Mouse (Mus musculus) neural tube, embryonic 14.5 days (tissue): ENCODE results near the gene Gdpd5. TPM values are rescaled to one million over a fixed set of nuclear protein-coding genes. Genes with fewer than 3 reads are reported as not detected.

Source experiments
- ATAC-seq: fragments of 200-750 bp; cut with Nextera tagmentation; 2 replicates; pipeline ENCODE4 v1.8.0; 2017; ENCODE audit warnings: low read depth, mild to moderate bottlenecking, moderate TSS enrichment, moderate library complexity
- H3K27ac ChIP-seq: fragments of 300-500 bp; sonication (generic); 2 replicates; pipeline ENCODE4 v1.5.1; 2014; ENCODE audit warnings: low read depth, mild to moderate bottlenecking, control low read depth, low read length, moderate library complexity, mixed read lengths
- H3K27me3 ChIP-seq: fragments of 300-500 bp; sonication (generic); 2 replicates; pipeline ENCODE4 v1.6.1; 2014; ENCODE audit warnings: low read length; ENCODE audit not compliant: control insufficient read depth, insufficient read depth
- H3K36me3 ChIP-seq: fragments of 300-500 bp; sonication (generic); 2 replicates; pipeline ENCODE4 v1.6.1; 2014; ENCODE audit warnings: low read length, mixed read lengths; ENCODE audit not compliant: control insufficient read depth, insufficient read depth
- H3K4me1 ChIP-seq: fragments of 300-500 bp; sonication (generic); 2 replicates; pipeline ENCODE4 v1.6.1; 2014; ENCODE audit warnings: low read length; ENCODE audit not compliant: control insufficient read depth, insufficient read depth
- H3K4me2 ChIP-seq: fragments of 300-500 bp; sonication (generic); 2 replicates; pipeline ENCODE4 v1.6.1; 2014; ENCODE audit warnings: mild to moderate bottlenecking, low read depth, low read length, control low read depth
- H3K4me3 ChIP-seq: fragments of 300-500 bp; sonication (generic); 2 replicates; pipeline ENCODE4 v1.5.1; 2014; ENCODE audit warnings: low read depth, low read length, control low read depth, mixed read lengths
- H3K9ac ChIP-seq: fragments of 300-500 bp; sonication (generic); replicated peaks from 2 replicates; pipeline ENCODE4 v1.6.1; 2014; ENCODE audit warnings: low read depth, mild to moderate bottlenecking, control low read depth, low read length, mixed read lengths
- H3K9me3 ChIP-seq: fragments of 300-500 bp; sonication (generic); 2 replicates; pipeline ENCODE4 v1.6.1; 2016; ENCODE audit warnings: low read length; ENCODE audit not compliant: control insufficient read depth
- WGBS: fragments of 180-500 bp; shearing (Covaris S2); extraction: QIAGEN DNeasy Blood & Tissue Kit; methylation state at CpG from one replicate; pipeline ENCODE4 v1.1.7; 2014; 5-methylcytosine and 5-hydroxymethylcytosine counted together
- polyA plus RNA-seq: library from polyadenylated mRNA; unstranded; fragments of >200 nt; fragmentation: Nextera tagmentation; extraction: Ambion mirVana; gene quantifications from 2 replicates; pipeline ENCODE4 v1.2.1, GENCODE M21; 2014

Gene Gdpd5
- polyA plus RNA-seq, 1 experiment from 2014 or later = 38.1 TPM

GRCm38 (mm10) chr7:99393711-99394325, 12.6 kb downstream of the Gdpd5 start:
- no peak overlapping the region for H3K4me2 ChIP-seq
- no peak for ATAC-seq
- WGBS = 88% methylated on average over 13 of the region's 13 CpGs
- no peaks in the 10 kb centered on the region for H3K9me3 ChIP-seq
- peaks cover 4% of the 10 kb centered on the region; the same call in 1 of the 2 replicates for H3K4me1 ChIP-seq
- H3K27me3 ChIP-seq = no peaks in the 10 kb centered on the region
- H3K9ac ChIP-seq = no peak overlapping the region
- H3K36me3 ChIP-seq = peaks cover 12% of the 10 kb centered on the region; the same call in 1 of the 2 replicates
- no peak overlapping the region for H3K27ac ChIP-seq
- no peak overlapping the region for H3K4me3 ChIP-seq

DNA sequence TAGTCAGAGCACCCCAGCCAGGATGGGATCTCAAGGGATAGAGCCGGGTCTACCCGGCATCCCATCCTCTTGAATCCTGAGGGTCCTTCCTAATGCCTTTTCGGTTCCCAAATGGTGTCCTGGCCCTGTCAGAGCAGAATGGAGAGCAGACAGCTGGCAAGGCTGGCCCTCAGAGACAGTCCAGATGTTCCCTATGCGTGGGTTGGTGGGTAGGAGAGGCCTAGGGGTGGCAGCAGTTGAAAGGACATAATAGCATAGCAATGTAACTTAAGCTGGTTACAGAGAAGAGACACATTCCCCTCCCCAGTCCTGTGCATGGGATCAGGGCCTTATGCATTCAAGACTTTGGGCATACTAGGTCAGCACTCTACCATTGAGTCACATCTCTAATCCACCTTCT, 14.2 kb downstream of the Gdpd5 start:
- Histone ChIP-seq H3K27me3 (no peaks in the 10 kb centered on the region), H3K4me1 (peaks cover 4% of the 10 kb centered on the region; the same call in 1 of the 2 replicates), H3K9me3 (no peaks in the 10 kb centered on the region), H3K36me3 (peaks cover 12% of the 10 kb centered on the region; the same call in 1 of the 2 replicates), H3K27ac (no peak overlapping the region), H3K4me2 (no peak overlapping the region), H3K4me3 (no peak overlapping the region), H3K9ac (no peak overlapping the region)
- WGBS = 77% methylated on average over 4 of the region's 4 CpGs
- no peak for ATAC-seq

DNA sequence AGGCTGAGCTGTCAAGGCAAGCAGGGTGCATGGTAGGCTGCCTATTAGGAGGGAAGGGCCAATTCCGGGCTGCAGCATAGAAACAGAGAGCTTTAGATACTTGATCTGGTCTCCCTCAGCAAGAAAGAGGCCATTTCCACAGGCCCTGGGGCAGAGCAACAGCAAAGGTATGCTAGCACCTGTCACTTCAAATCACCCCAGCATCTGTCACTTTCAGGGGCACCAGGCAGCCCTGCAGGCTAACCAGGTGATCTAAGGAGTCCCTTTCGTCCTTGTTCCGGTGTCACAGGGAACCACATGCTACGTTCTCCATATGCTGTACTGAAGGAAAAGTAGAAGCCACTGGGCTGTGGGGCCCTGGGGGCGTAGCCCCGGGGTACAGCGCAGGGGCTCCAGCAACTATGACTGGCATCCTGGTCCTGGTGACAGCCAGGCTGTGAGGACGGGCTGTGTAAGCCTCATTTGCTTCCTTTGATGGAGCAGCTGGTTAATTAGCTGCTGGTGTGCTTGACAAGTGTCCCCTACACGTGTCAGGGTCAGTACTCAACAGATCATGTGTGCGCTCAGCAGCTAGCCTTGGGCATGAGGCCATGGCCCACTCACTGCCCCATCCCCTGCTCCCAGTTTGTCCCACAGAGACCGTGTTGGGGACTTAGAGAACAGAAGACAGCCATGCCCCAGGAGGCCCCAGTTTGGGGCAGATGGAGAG, 14.8 kb downstream of the Gdpd5 start:
- WGBS = 62% methylated on average over 11 of the region's 11 CpGs
- Histone ChIP-seq H3K4me1 (peaks cover 4% of the 10 kb centered on the region; the same call in 1 of the 2 replicates), H3K27me3 (no peaks in the 10 kb centered on the region), H3K4me3 (no peak overlapping the region), H3K27ac (no peak overlapping the region), H3K36me3 (peaks cover 12% of the 10 kb centered on the region; the same call in 1 of the 2 replicates), H3K4me2 (no peak overlapping the region), H3K9me3 (no peaks in the 10 kb centered on the region), H3K9ac (no peak overlapping the region)
- ATAC-seq = no peak

- 81% methylated on average over 11 of the region's 11 CpGs for WGBS
- no peak for ATAC-seq
- H3K4me1 ChIP-seq = peaks cover 4% of the 10 kb centered on the region; the same call in 1 of the 2 replicates
- no peak overlapping the region for H3K9ac ChIP-seq
- H3K27ac ChIP-seq = no peak overlapping the region
- no peaks in the 10 kb centered on the region for H3K9me3 ChIP-seq
- no peak overlapping the region for H3K4me3 ChIP-seq
- H3K4me2 ChIP-seq = no peak overlapping the region
- H3K36me3 ChIP-seq = peaks cover 11% of the 10 kb centered on the region; the same call in 1 of the 2 replicates
- no peaks in the 10 kb centered on the region for H3K27me3 ChIP-seq
These were observed 15.9 kb downstream of the Gdpd5 start for GRCm38 (mm10) chr7:99396994-99397659.

DNA sequence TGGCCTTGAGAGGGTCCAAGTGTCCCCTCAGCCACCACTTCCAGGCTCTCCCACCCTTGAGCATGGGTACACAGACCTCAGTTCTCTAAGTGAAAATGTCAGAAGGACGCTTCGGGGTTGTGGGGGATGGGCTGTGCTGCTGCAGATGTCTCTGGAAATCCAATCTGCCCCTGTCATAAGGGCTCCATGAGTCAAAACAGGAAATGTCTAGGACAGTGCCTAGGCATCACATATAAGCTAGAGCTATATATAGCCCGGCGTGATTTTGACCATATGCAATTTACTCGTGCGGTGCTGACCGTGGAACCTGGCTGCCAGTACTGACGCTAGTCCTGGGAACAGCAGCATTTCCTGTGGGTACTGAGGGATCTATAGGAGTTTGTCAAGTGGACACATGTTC, 20.2 kb downstream of the Gdpd5 start:
- Histone ChIP-seq H3K36me3 (no peaks in the 10 kb centered on the region), H3K4me1 (peaks cover 4% of the 10 kb centered on the region; the same call in 1 of the 2 replicates), H3K9ac (no peak overlapping the region), H3K4me3 (no peak overlapping the region), H3K4me2 (no peak overlapping the region), H3K27me3 (no peaks in the 10 kb centered on the region), H3K9me3 (no peaks in the 10 kb centered on the region), H3K27ac (no peak overlapping the region)
- ATAC-seq = no peak
- WGBS = 84% methylated on average over 8 of the region's 8 CpGs

DNA sequence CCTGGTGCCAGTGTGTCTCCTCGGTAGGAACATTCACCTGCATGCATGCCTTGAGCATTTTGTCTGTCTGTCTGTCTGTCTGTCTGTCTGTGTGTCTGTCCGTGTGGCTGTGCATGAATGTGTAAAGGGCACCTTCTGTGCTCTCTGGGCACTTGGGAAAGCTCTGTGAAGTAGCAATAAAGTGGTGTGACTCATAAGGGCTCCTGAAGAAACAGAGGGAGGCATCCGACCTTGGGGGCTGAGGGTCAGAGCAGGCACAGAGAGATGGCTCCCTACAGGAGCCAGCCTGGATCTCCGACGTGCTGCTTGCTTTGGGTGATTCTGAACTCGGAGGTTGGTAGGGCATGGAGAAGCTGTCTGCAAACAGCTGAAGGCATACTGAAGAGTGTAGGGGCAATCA, 21.3 kb downstream of the Gdpd5 start:
- no peak for ATAC-seq

GRCm38 (mm10) chr7:99403254-99403653, 22.0 kb downstream of the Gdpd5 start:
- Histone ChIP-seq H3K4me1 (no peaks in the 10 kb centered on the region), H3K4me3 (no peak overlapping the region), H3K9ac (no peak overlapping the region), H3K9me3 (no peaks in the 10 kb centered on the region), H3K36me3 (no peaks in the 10 kb centered on the region), H3K27ac (no peak overlapping the region), H3K27me3 (no peaks in the 10 kb centered on the region), H3K4me2 (no peak overlapping the region)
- WGBS = 79% methylated on average over 7 of the region's 7 CpGs
- no peak for ATAC-seq

More for the DNA sequence above, 21.3 kb downstream of the Gdpd5 start:
- Histone ChIP-seq H3K9me3 (no peaks in the 10 kb centered on the region), H3K27ac (no peak overlapping the region), H3K4me3 (no peak overlapping the region), H3K36me3 (no peaks in the 10 kb centered on the region), H3K4me2 (no peak overlapping the region), H3K4me1 (no peaks in the 10 kb centered on the region; the same call in 1 of the 2 replicates), H3K27me3 (no peaks in the 10 kb centered on the region), H3K9ac (no peak overlapping the region)
- 74% methylated on average over 6 of the region's 6 CpGs for WGBS

GRCm38 (mm10) chr7:99404031-99404735, 23.0 kb downstream of the Gdpd5 start:
- Histone ChIP-seq H3K9me3 (no peaks in the 10 kb centered on the region), H3K4me2 (no peak overlapping the region), H3K27me3 (no peaks in the 10 kb centered on the region), H3K4me3 (no peak overlapping the region), H3K9ac (no peak overlapping the region), H3K27ac (no peak overlapping the region), H3K4me1 (no peaks in the 10 kb centered on the region), H3K36me3 (no peaks in the 10 kb centered on the region)
- WGBS = 81% methylated on average over 12 of the region's 12 CpGs
- no peak for ATAC-seq
